Mouse (Mus musculus) hindbrain, embryonic 15.5 days (tissue): ENCODE results near the gene Robo2. TPM values are rescaled to one million over a fixed set of nuclear protein-coding genes. Genes with fewer than 3 reads are reported as not detected.

Experiments used
- ATAC-seq: fragments of 200-750 bp; cut with Nextera tagmentation; 2 replicates; pipeline ENCODE4 v1.8.0; 2017; ENCODE audit warnings: low read depth, moderate number of reproducible peaks, moderate TSS enrichment; ENCODE audit not compliant: low FRiP score
- H3K27ac ChIP-seq: fragments of 300-500 bp; sonication (generic); replicated peaks from 2 replicates; pipeline ENCODE4 v1.5.1; 2015; ENCODE audit warnings: mild to moderate bottlenecking, inconsistent platforms
- H3K27me3 ChIP-seq: fragments of 300-500 bp; sonication (generic); 2 replicates; pipeline ENCODE4 v1.6.1; 2015; ENCODE audit warnings: control low read depth, inconsistent platforms
- H3K36me3 ChIP-seq: fragments of 300-500 bp; sonication (generic); 2 replicates; pipeline ENCODE4 v1.6.1; 2015; ENCODE audit warnings: control low read depth, inconsistent platforms
- H3K4me1 ChIP-seq: fragments of 300-500 bp; sonication (generic); replicated peaks from 2 replicates; pipeline ENCODE4 v1.6.1; 2015; ENCODE audit warnings: control low read depth, inconsistent platforms
- H3K4me2 ChIP-seq: fragments of 300-500 bp; sonication (generic); 2 replicates; pipeline ENCODE4 v1.6.1; 2015; ENCODE audit warnings: moderate library complexity, mild to moderate bottlenecking, inconsistent platforms
- H3K4me3 ChIP-seq: fragments of 300-500 bp; sonication (generic); 2 replicates; pipeline ENCODE4 v1.5.1; 2015; ENCODE audit warnings: mild to moderate bottlenecking, inconsistent platforms
- H3K9ac ChIP-seq: fragments of 300-500 bp; sonication (generic); 2 replicates; pipeline ENCODE4 v1.6.1; 2015; ENCODE audit warnings: inconsistent platforms
- H3K9me3 ChIP-seq: fragments of 300-500 bp; sonication (generic); 2 replicates; pipeline ENCODE4 v1.6.1; 2016; ENCODE audit warnings: control low read depth, inconsistent platforms
- WGBS: fragments of 180-500 bp; shearing (Covaris S2); methylation state at CpG from one replicate; pipeline ENCODE4 v1.1.7; 2015; 5-methylcytosine and 5-hydroxymethylcytosine counted together
- polyA plus RNA-seq: library from polyadenylated mRNA; unstranded; fragments of >200 nt; fragmentation: Nextera tagmentation; extraction: Ambion mirVana; gene quantifications from 2 replicates; pipeline ENCODE4 v1.2.1, GENCODE M21; 2015

Robo2 gene
- polyA plus RNA-seq, 1 experiment from 2014 or later: 81.3 TPM

- ATAC-seq: no peak
- Histone ChIP-seq H3K9me3 (no peaks in the 10 kb centered on the region), H3K4me2 (no peak overlapping the region), H3K9ac (no peak overlapping the region), H3K36me3 (no peaks in the 10 kb centered on the region), H3K27ac (no peak overlapping the region), H3K4me3 (no peak overlapping the region), H3K27me3 (no peaks in the 10 kb centered on the region), H3K4me1 (no peaks in the 10 kb centered on the region)
- WGBS: 70% methylated on average over 6 of the region's 6 CpGs
These were observed 452.1 kb downstream of the Robo2 start for GRCm38 (mm10) chr16:73959479-73959970.

- Histone ChIP-seq H3K9me3 (no peaks in the 10 kb centered on the region), H3K4me1 (no peaks in the 10 kb centered on the region), H3K27ac (no peak overlapping the region), H3K9ac (no peak overlapping the region), H3K27me3 (no peaks in the 10 kb centered on the region), H3K4me2 (no peak overlapping the region), H3K4me3 (no peak overlapping the region), H3K36me3 (no peaks in the 10 kb centered on the region)
- WGBS: 84% methylated on average over 1 of the region's 1 CpGs
- no peak for ATAC-seq
These were observed 453.1 kb downstream of the Robo2 start for GRCm38 (mm10) chr16:73958524-73958846.

GRCm38 (mm10) chr16:73957675-73958523 is 453.7 kb downstream of the Robo2 start:
- Histone ChIP-seq H3K27me3 (no peaks in the 10 kb centered on the region), H3K27ac (no peak overlapping the region), H3K4me1 (no peaks in the 10 kb centered on the region), H3K9me3 (no peaks in the 10 kb centered on the region), H3K36me3 (no peaks in the 10 kb centered on the region), H3K4me3 (no peak overlapping the region), H3K9ac (no peak overlapping the region), H3K4me2 (no peak overlapping the region)
- ATAC-seq: no peak
- WGBS: 59% methylated on average over 3 of the region's 3 CpGs

- ATAC-seq: no peak
- 66% methylated on average over 6 of the region's 6 CpGs for WGBS
- Histone ChIP-seq H3K4me1 (no peaks in the 10 kb centered on the region), H3K4me2 (no peak overlapping the region), H3K4me3 (no peak overlapping the region), H3K27me3 (no peaks in the 10 kb centered on the region), H3K9me3 (no peaks in the 10 kb centered on the region), H3K27ac (no peak overlapping the region), H3K36me3 (no peaks in the 10 kb centered on the region), H3K9ac (no peak overlapping the region)
These were observed 465.5 kb downstream of the Robo2 start for GRCm38 (mm10) chr16:73946171-73946570.

- WGBS: 77% methylated on average over 1 of the region's 1 CpGs
- no peaks in the 10 kb centered on the region for H3K9me3 ChIP-seq
- H3K4me2 ChIP-seq: no peak overlapping the region
- H3K36me3 ChIP-seq: no peaks in the 10 kb centered on the region
- H3K27me3 ChIP-seq: no peaks in the 10 kb centered on the region
- ATAC-seq: no peak
- H3K27ac ChIP-seq: no peak overlapping the region
- H3K4me3 ChIP-seq: no peak overlapping the region
- H3K4me1 ChIP-seq: no peaks in the 10 kb centered on the region
- no peak overlapping the region for H3K9ac ChIP-seq
These were observed 471.4 kb downstream of the Robo2 start for GRCm38 (mm10) chr16:73940211-73940541.

- H3K9me3 ChIP-seq: no peaks in the 10 kb centered on the region
- no peaks in the 10 kb centered on the region for H3K36me3 ChIP-seq
- no peak overlapping the region for H3K9ac ChIP-seq
- no peaks in the 10 kb centered on the region for H3K27me3 ChIP-seq
- no peak overlapping the region for H3K4me2 ChIP-seq
- WGBS: 63% methylated on average over 5 of the region's 5 CpGs
- no peak overlapping the region for H3K27ac ChIP-seq
- H3K4me1 ChIP-seq: no peaks in the 10 kb centered on the region
- no peak for ATAC-seq
- H3K4me3 ChIP-seq: no peak overlapping the region
These were observed 472.0 kb downstream of the Robo2 start for GRCm38 (mm10) chr16:73939423-73940210.

GRCm38 (mm10) chr16:73930323-73930722 is 481.3 kb downstream of the Robo2 start:
- no peaks in the 10 kb centered on the region for H3K9me3 ChIP-seq
- no peak overlapping the region for H3K4me2 ChIP-seq
- WGBS: 88% methylated on average over 4 of the region's 4 CpGs
- H3K27me3 ChIP-seq: no peaks in the 10 kb centered on the region
- no peaks in the 10 kb centered on the region for H3K4me1 ChIP-seq
- H3K9ac ChIP-seq: no peak overlapping the region
- no peak overlapping the region for H3K4me3 ChIP-seq
- H3K27ac ChIP-seq: no peak overlapping the region
- peaks cover 6% of the 10 kb centered on the region; the same call in 1 of the 2 replicates for H3K36me3 ChIP-seq
- no peak for ATAC-seq

GRCm38 (mm10) chr16:73927481-73927880 is 484.1 kb downstream of the Robo2 start:
- no peak overlapping the region for H3K4me2 ChIP-seq
- no peaks in the 10 kb centered on the region for H3K9me3 ChIP-seq
- no peak overlapping the region for H3K27ac ChIP-seq
- H3K9ac ChIP-seq: no peak overlapping the region
- H3K4me1 ChIP-seq: no peaks in the 10 kb centered on the region
- H3K36me3 ChIP-seq: no peaks in the 10 kb centered on the region
- H3K27me3 ChIP-seq: no peaks in the 10 kb centered on the region
- no peak overlapping the region for H3K4me3 ChIP-seq
- WGBS: 60% methylated on average over 3 of the region's 3 CpGs
- no peak for ATAC-seq

GRCm38 (mm10) chr16:73915425-73915824 is 496.2 kb downstream of the Robo2 start:
- ATAC-seq: no peak
- no peaks in the 10 kb centered on the region for H3K9me3 ChIP-seq
- H3K4me1 ChIP-seq: no peaks in the 10 kb centered on the region
- H3K27ac ChIP-seq: no peak overlapping the region
- H3K4me3 ChIP-seq: no peak overlapping the region
- 93% methylated on average over 4 of the region's 4 CpGs for WGBS
- H3K4me2 ChIP-seq: no peak overlapping the region
- H3K36me3 ChIP-seq: peaks cover 4% of the 10 kb centered on the region; the same call in 1 of the 2 replicates
- H3K9ac ChIP-seq: no peak overlapping the region
- no peaks in the 10 kb centered on the region for H3K27me3 ChIP-seq

GRCm38 (mm10) chr16:73914936-73915335 is 496.7 kb downstream of the Robo2 start:
- no peaks in the 10 kb centered on the region for H3K9me3 ChIP-seq
- no peak overlapping the region for H3K4me3 ChIP-seq
- H3K4me1 ChIP-seq: no peaks in the 10 kb centered on the region
- H3K36me3 ChIP-seq: no peaks in the 10 kb centered on the region
- H3K27ac ChIP-seq: no peak overlapping the region
- no peaks in the 10 kb centered on the region for H3K27me3 ChIP-seq
- no peak for ATAC-seq
- H3K4me2 ChIP-seq: no peak overlapping the region
- 74% methylated on average over 4 of the region's 4 CpGs for WGBS
- H3K9ac ChIP-seq: no peak overlapping the region

GRCm38 (mm10) chr16:73908504-73908903 is 503.1 kb downstream of the Robo2 start:
- Histone ChIP-seq H3K4me2 (no peak overlapping the region), H3K4me3 (no peak overlapping the region), H3K9me3 (no peaks in the 10 kb centered on the region), H3K9ac (no peak overlapping the region), H3K27ac (no peak overlapping the region), H3K4me1 (no peaks in the 10 kb centered on the region), H3K27me3 (no peaks in the 10 kb centered on the region), H3K36me3 (0 out of 2 replicates have a peak, but pooled peaks cover 9% of the 10 kb centered on the region)
- no peak for ATAC-seq
- 88% methylated on average over 11 of the region's 11 CpGs for WGBS

GRCm38 (mm10) chr16:73896856-73897255 is 514.8 kb downstream of the Robo2 start:
- no peak overlapping the region for H3K27ac ChIP-seq
- H3K36me3 ChIP-seq: peaks cover 3% of the 10 kb centered on the region; the same call in 1 of the 2 replicates
- H3K4me3 ChIP-seq: no peak overlapping the region
- H3K4me2 ChIP-seq: no peak overlapping the region
- H3K9me3 ChIP-seq: no peaks in the 10 kb centered on the region
- ATAC-seq: no peak
- WGBS: 90% methylated on average over 11 of the region's 11 CpGs
- no peaks in the 10 kb centered on the region for H3K27me3 ChIP-seq
- H3K4me1 ChIP-seq: no peaks in the 10 kb centered on the region
- H3K9ac ChIP-seq: no peak overlapping the region
